Mouse (Mus musculus): ENCODE data around the gene Mis12.

Mis12 gene

DNA sequence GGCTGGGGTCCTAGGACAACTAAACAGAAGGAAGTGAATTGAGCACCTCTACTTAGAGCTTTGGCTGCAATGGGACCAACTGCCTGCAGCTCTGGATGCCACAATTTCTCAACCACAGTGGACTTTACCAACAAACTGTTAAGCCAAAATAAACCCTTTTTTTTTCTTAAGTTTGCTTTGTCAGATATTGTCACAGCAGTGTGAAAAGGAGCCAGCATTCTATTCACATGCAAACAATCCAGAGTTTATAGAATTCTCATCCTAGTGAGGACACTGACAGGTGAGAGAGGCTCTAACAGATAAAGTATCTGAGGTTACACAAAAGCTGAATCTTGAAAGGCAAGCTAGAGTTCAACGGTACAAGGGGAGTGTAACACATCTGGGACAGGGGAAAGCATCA, 2.4 kb upstream of the Mis12 start:
- no peak for DNase-seq (ENCODE audit: low spot score in 2 of 2)

DNA sequence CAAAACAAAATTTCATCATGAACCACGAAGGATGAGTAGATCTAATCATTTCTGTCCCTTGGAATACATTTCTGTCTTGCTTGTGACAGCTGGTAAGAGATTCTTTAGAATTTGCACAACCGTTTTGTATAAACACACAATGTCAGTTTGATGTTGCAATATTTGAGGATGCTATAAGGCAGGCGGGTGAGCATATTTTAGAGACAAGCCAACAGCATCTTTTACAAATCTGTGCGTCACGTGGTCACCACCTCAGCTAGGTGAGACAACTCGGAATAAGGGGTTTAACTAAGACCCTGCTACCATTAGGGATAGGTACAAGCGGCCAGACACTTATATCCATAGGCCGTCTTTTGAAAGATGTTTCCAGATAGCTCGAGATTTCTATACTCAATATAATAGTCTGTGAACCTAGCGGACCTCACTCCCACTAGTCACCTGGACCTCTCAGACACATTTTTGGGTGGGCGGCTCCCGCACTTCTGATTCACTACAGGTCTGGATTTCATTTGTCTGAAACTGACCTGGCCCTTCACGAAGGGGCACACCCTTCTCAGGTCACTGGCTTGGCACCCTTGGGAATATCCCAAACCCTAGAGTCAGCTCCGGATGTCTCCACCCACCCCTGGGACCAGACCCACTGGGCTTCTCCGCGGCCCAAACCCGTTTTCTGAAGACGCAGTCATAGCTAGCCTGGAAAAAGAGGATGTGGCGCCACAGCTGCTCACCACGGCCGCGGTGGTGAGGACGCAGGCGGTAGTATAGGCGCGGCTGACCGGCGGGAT, 803 bp upstream of the Mis12 start:
- DNase-seq (ENCODE audit: low spot score in 2 of 2): no peak

DNA sequence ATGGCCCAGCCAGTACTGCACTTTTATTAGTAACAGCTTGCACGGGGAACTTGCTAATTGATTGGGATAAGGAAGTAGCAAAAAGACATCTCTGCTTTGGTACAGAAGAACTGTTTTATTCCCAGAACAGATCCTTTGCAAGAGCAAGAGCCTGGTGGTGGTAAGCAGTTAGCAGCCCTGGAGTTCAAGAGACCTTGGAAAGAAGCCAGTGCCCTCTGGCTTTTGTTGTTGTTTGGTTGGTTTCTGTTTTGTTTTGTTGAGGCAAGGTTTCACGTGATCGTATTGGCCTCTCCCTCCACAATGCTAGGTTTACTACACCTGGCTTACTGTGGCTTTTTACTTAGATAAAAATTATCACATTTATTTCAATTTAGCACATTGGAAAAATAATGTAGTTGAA, 8.9 kb downstream of the Mis12 start:
- no peak for DNase-seq (ENCODE audit: low spot score in 2 of 2)

DNA sequence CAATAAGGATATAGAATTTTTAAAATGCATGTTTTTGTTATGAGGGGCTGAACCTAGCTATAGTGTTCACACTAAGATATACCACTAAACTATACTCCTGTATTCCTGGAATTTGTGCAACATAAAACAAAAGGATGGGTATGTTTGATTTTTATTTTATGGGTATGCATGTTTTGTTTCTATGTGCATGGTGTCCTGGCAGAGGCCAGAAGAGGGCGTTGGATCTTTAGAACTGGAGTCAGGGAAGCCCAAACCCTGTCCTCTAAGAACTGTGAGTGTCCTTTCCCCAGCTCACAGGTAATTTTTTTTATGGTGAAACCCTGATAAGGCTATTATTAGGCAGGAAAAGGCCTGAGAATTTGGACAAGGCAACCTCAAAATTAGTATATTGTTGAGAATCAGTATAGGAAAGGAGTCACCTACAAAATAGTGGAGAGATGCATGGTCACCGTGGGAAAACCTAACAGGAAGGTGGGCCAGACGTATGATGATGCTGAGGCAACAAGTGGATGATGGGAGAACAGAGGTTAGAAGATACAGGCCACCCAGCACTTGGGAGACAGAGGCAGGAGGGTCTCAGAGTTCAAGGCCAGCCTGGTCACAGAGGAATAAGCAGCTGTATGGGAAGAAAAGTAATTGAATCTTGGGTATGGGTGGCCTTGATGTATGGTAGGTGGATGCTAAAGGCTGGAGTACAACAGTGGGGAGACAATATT, 10.2 kb downstream of the Mis12 start:
- DNase-seq (ENCODE audit: low spot score in 2 of 2): no peak

DNA sequence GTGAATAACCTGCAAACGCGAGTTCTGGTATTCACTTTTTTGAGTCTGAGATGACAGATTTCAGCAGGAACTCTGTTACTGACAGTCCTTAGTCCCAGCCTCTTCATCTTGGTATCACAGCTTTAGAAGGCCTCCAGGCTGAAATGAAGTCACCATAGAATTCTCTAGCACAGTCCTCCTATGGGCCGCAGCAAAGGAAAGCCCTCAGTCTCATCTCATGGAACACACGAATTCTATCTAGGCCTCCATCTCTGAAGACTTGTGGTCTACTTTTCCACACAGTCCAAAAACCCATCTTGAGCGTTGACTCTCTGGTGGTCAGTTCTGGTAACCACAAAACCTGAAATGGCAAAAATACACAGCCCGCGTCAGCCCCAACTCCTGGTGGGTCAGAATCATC, 12.7 kb downstream of the Mis12 start:
- DNase-seq (ENCODE audit: low spot score in 2 of 2): no peak

DNA sequence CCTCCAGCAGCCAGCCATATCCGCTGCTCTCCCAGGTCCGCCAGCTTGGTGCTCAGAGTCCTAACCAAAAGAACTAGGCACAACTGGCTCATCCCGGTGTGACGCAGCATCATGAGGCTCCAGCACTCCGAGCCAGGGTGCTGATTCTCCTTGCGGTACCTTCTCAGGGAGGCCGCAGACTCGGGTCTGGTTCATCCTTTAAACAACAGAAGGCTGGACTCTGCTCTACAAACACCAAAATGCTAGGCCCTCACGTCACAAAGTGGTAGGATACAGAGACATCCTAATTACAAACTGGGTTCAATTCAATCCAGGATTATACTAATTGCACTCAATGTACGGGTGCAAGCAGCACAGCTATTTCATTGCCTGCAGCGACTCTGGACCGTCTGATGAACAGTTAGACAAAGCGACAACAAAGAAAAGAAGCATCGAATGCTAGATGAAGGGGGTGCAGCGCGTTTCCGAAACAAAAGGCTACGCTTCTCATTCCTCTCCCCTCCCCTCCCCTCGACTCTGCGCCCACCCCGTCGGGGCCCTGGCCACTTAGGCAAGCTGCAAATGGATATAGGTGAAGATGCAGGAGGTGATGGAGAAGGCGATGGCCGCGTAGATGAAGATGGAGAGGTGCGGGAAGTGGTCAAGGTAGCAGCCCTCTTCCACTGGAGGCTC, 13.2 kb downstream of the Mis12 start:
- peak in 1 of 2 experiments; percentile 4 for DNase-seq (ENCODE audit: low spot score in 2 of 2)

DNA sequence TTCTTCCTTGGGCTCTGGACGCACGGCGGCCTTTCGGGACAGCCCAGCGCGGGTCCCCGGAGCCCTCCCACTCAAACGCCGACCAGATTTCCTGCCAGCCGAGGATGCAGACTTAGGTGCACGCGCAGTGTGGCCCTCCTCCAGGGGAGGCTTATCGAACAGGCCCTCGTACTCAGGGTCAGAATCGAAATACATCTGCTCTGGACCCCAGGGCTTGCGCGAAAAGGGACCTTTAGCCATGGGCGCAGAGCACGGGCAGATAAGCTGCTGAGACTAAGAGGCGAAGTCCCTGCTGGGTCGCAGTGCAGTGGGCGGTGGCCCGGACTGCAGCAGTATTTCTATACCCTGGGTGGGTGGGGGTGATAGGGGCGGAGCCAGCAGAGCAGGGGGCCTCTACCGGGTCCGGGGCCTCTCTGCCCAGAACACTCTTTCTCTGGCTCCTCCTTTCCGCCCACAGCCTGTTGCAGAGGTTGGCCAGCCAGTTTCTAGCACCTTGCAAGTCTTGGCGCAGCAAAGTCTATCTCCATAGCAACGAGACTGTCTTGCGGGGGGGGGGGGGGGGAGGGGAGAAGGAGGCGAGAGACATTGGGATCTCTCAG, 13.9 kb downstream of the Mis12 start, which contains the start of gene 6330403K07Rik:
Gene 6330403K07Rik (minus strand): TSS at position 351 of the 599 bp plus-strand sequence.
- DNase-seq (ENCODE audit: low spot score in 2 of 2): peak in 1 of 2 experiments; percentile 4

DNA sequence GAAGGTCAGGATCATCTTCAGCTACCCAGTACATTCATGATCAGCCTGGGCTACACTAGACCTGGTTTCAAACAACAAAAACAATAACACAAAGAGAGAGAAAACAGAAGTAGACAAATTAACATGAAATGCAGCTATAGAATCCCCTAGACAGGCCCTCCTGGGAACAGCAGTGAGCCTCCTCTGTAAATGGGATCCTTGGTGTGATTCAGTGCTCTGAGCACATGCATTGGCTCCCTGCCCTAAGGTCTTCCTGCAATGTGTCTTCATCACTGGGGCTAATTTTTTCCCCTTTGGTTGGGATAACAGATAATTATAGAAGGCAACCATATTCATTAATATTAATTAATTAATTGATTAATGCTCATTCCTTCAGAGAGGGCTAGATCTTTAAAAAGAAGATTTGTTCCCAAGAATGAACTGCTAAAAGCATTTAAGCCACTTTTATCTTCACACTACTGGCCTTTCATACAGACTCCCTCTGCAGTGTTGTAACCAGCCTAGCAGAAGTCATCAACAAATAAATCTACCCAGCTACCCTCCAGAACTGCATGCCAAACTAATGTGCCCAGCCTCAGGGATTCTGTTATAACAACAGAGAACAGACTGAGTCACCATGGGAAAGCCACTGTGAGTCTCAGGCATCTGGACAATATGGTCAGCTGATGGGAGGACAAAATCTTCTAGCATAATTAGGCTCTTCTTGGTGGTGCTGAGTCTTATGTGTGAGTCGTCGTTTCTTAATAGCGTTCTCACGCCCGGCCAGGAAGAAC, 20.3 kb downstream of the Mis12 start:
- no peak for DNase-seq (ENCODE audit: low spot score in 2 of 2)

DNA sequence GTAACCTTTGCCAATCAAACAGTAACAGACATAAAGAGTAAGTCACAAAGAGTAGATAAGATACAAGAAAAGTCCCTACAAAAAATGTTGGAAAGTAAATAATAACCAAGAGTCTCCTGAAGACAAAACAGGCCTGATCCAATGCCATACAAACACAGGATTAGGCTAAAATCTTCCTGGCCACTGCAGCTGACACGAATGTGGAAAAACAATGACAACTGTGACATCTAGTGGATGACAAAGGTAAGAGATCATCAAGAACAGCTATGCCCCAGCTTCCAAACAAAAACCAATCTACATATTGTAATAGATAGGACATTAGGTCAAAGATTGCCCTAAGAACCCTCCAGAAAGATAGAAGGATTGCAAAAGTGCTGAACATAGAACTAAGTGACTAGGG, 33.1 kb downstream of the Mis12 start:
- no peak for DNase-seq (ENCODE audit: low spot score in 2 of 2)

DNA sequence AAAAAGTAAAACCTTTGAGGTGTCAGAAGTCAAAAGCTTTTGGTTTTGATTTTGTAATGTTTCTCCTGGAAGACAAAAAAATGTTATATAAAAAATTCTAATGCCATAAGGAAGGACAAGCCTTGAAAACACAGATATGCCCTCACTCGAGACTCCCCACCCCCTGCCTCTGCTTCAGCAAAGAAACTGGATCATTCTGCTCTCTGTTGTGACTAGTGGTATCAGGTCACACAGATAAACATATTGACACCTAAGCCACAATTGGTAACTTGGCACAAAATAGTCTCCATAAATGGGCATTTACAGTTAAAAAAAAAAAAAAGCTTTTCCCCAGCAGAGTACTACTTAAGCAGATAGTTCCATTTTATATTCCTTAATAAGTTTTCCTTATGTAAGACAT, 56.9 kb downstream of the Mis12 start:
- no peak for DNase-seq (ENCODE audit: low spot score in 2 of 2)

Data from thymus, postnatal 10 days (tissue).